Mouse (Mus musculus): ENCODE data around the gene Zmynd8.

GRCm38 (mm10) chr2:165866951-165867387 lies 31.8 kb downstream of the Zmynd8 start:
- no peak for TF ChIP-seq CTCF (IDR thresholded peaks at IDR 0.05; ENCODE audit: low read depth)
- TF ChIP-seq EP300 (IDR thresholded peaks at IDR 0.05; ENCODE audit: low read depth), result no peak

All from liver, postnatal 0 days (tissue).